Mouse (Mus musculus): Measurements from ENCODE around the gene Mettl23.

DNA sequence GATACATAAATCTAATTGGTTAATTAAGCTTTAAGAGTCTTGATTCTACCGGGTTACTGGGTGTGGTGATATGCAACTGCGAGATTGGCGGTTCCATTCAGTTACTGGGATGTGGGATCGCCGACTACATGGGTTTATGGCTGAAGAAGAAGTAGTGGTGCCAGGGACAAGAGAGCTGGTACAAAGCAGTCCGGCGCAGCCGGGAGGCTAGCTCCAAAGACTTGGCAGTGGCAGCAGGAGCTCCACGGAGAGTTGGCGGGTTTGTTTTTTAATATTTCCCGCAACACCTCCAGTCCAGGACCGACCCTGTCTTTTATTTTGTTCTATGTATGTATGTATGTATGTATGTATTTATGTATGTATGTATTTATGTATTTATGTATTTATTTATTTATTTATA is 56.2 kb downstream of the Mettl23 start:
- TF ChIP-seq CTCF (IDR thresholded peaks at IDR 0.05; ENCODE audit: extremely low read depth, insufficient read depth, insufficient read length, insufficient replicate concordance) (no peak), POLR2A (IDR thresholded peaks at IDR 0.05; ENCODE audit: low read depth, low read length) (no peak)
